Mouse (Mus musculus): ENCODE data around the gene Cdc25a.

GRCm38 (mm10) chr9:109930752-109931151 is 55.4 kb downstream of the Cdc25a start:
- TF ChIP-seq POLR2A (IDR thresholded peaks at IDR 0.05; ENCODE audit: borderline replicate concordance, extremely low read depth, low read depth, low read length) (no peak), CTCF (IDR thresholded peaks at IDR 0.05; ENCODE audit: insufficient read depth, low read length) (no peak)
